Mouse (Mus musculus): Measurements from ENCODE around the gene Tmprss11e. TPM values are rescaled to one million over a fixed set of nuclear protein-coding genes. Genes with fewer than 3 reads are reported as not detected.

Gene Tmprss11e
- total RNA-seq, 2 experiments from 2014 or later = not detected

Other genes with a start within 250 kb of the Tmprss11e start
- gene Tmprss11g, start 227.2 kb downstream of the Tmprss11e start, total RNA-seq (2021) = not detected
- gene Tmprss11f, start 113.4 kb downstream of the Tmprss11e start, total RNA-seq (2021) = not detected
- gene Tmprss11b, start 69.5 kb downstream of the Tmprss11e start, total RNA-seq (2021) = not detected
- gene Ythdc1, start 58.4 kb upstream of the Tmprss11e start, total RNA-seq (2021) = 10 to 100 TPM; 29.8 to 30.7 TPM
- under 1 TPM in 1 of 2 experiments, not detected in 1; 0.15 TPM for gene Ugt2b34, start 161.1 kb upstream of the Tmprss11e start, total RNA-seq (2021)
- not detected for gene Ugt2b1, start 180.7 kb upstream of the Tmprss11e start, total RNA-seq (2021)